Mouse (Mus musculus) lung, postnatal 0 days (tissue): ENCODE measurements around the gene Baiap2.

ENCODE experiments used
- CTCF ChIP-seq: IDR thresholded peaks from 2 replicates; pipeline ENCODE4 v1.5.1; 2016; ENCODE audit warnings: antibody characterized with exemption, mild to moderate bottlenecking
- EP300 ChIP-seq: IDR thresholded peaks from 2 replicates; pipeline ENCODE4 v1.6.1; 2016; ENCODE audit warnings: antibody characterized with exemption, mild to moderate bottlenecking, control low read depth

DNA sequence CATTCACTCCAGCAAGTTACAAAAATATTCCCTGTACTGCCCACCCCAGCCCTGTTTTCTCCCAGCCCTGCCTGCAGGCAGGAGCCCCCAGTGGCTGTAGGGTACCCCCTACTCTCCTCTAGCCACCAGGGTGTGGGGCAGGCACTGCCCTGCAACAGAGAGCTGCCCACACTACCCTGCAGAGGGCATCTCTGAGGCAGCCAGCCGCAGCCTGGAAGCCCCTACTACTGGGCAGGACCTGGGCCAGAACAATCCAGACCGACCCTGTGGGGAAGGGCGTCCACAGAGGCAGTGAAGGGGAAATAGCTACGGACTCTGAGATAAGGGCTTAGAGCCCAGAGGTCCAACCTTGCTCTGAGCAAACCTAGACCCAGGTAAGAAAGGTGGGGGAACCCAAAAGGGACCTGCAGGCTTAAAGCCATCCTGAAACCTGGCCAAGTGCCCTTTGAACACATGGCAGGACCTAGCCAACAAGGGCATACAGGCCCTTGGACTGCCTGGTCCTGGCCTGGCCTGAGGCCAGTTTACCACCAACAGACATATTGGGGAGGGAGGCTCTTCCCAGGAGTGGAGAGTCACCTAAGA is 65.0 kb downstream of the Baiap2 start:
- no peak; the same call in 1 of the 2 replicates for TF ChIP-seq CTCF
- no peak for TF ChIP-seq EP300
